Mouse (Mus musculus): Measurements from ENCODE around the gene Pmepa1. TPM values are rescaled to one million over a fixed set of nuclear protein-coding genes. Genes with fewer than 3 reads are reported as not detected.

Pmepa1 gene
- polyA plus RNA-seq, 1 experiment from 2014 or later: 4.6 TPM

DNA sequence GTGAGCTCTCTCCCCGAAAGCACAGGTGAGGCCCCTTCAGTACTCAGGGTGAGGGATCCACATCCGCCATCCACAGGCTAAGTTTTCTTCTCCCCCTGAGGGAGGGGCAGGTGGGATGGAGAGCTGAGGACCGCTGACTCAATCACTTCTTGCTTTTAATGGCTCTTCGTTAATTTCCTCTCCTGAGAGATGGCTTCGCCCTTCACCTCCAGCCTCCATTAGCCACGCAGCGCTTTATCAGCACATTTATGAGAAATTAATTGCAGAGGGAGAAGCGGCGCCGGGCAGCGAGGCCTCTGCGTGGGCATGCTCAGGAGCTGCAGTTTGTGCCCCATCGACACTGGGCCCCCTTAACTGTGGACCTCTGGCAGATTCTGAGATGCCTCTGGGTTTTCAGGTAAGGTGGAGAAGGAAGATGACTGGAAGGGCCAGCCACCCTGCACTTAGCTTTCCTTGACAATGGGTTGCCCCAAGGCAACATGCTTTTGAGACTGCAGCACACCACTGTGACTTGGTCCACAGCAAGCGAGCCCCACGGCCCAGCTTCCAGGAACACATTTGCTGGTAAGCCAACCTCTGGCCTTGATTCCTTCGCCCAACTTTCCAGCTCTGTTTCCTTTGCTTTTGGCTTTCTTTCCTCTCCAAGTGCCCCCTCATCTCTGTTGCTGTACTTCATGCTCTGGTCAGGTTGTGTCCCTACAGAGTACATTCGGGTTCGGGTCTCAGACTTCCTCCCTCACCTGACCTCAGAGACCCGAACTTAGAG, 73.2 kb downstream of the Pmepa1 start:
- no peak overlapping the region for H3K4me2 ChIP-seq
- ATAC-seq (ENCODE audit: low FRiP score): no peak
- H3K27ac ChIP-seq (replicated peaks): no peak overlapping the region
- H3K36me3 ChIP-seq: no peaks in the 10 kb centered on the region
- H3K27me3 ChIP-seq (replicated peaks): no peaks in the 10 kb centered on the region
- no peak overlapping the region for H3K9ac ChIP-seq (replicated peaks)
- H3K4me3 ChIP-seq (replicated peaks): no peak overlapping the region
- WGBS: 73% methylated on average over 19 of the region's 19 CpGs
- H3K9me3 ChIP-seq (replicated peaks): no peaks in the 10 kb centered on the region
- H3K4me1 ChIP-seq: no peaks in the 10 kb centered on the region

DNA sequence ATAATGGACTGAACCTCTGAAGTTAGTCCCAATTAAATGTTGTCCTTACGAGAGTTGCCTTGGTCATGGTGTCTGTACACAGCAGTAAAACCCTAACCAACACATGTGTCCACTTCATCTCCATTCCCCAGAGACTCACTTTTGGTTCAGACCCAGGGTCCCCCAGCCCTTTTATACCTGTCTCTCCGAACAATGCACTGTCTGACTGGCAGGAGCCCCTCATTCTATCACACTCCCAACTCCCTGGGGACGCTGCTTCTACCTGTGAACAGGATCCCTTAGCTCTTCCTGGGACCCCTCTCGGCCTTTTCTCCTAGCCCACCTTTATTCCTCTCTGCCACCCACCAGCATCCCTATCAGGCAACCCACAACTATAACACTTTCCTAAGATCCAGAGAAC, 81.5 kb downstream of the Pmepa1 start:
- Histone ChIP-seq H3K4me3 (replicated peaks) (no peak overlapping the region), H3K36me3 (no peaks in the 10 kb centered on the region), H3K4me2 (no peak overlapping the region), H3K9ac (replicated peaks) (no peak overlapping the region), H3K9me3 (replicated peaks) (no peaks in the 10 kb centered on the region), H3K4me1 (no peaks in the 10 kb centered on the region), H3K27me3 (replicated peaks) (no peaks in the 10 kb centered on the region), H3K27ac (replicated peaks) (no peak overlapping the region)
- WGBS: 86% methylated on average over 4 of the region's 4 CpGs
- ATAC-seq (ENCODE audit: low FRiP score): no peak

- no peaks in the 10 kb centered on the region for H3K9me3 ChIP-seq (replicated peaks)
- H3K36me3 ChIP-seq: no peaks in the 10 kb centered on the region
- H3K4me3 ChIP-seq (replicated peaks): no peak overlapping the region
- no peak for ATAC-seq (ENCODE audit: low FRiP score)
- peaks cover 15% of the 10 kb centered on the region for H3K27me3 ChIP-seq (replicated peaks)
- H3K9ac ChIP-seq (replicated peaks): no peak overlapping the region
- H3K27ac ChIP-seq (replicated peaks): no peak overlapping the region
- WGBS: 43% methylated on average over 8 of the region's 8 CpGs
- H3K4me2 ChIP-seq: no peak overlapping the region
- H3K4me1 ChIP-seq: 0 out of 2 replicates have a peak, but pooled peaks cover 3% of the 10 kb centered on the region
Observed at GRCm38 (mm10) chr2:173187182-173187855, 89.0 kb downstream of the Pmepa1 start.

DNA sequence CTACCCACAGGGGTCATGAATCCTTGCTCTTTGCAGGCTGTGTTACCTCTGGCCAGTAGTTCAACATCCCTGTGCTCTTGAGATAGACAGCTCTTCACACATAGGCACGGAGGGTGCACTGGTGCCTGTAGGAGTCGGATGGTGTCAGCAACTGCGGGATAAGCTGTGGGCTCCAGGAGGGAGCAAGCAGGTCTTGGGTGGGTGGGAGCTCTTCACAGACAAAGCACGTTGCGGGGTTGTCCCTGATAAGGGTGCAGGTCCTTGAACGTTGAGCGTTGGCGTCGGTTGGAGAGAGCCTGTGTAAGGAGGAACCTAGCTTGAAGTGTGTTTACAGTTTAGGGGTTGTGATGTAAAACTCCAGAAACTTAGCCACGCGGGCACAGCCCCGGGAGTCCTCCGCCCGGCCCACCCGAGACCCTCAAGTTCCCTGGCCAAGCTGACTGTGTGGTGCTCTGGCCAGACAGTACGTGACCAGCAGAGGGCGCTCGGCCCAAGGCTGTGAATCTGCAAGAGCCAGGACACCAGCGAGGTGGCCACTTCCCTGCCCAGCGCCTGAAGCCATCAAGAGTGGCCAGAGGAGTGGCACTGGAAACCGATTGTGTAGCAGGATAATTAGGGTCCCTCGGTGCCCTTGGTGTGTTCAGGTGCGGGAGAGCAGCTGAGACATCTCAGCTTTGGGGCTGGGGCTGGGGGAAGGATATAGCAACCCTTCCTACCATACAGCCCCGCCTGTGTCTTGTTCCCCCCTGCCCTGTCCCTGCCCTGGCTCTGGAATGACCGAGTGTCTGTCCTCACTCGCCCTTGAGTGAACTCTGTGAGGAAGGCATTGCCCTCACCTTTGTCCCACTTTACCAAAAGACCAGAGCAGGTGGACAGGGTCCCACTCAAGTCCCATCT, 90.0 kb downstream of the Pmepa1 start:
- Histone ChIP-seq H3K4me1 (0 out of 2 replicates have a peak, but pooled peaks cover 3% of the 10 kb centered on the region), H3K9ac (replicated peaks) (no peak overlapping the region), H3K9me3 (replicated peaks) (no peaks in the 10 kb centered on the region), H3K4me3 (replicated peaks) (no peak overlapping the region), H3K27me3 (replicated peaks) (peaks cover 16% of the 10 kb centered on the region), H3K27ac (replicated peaks) (no peak overlapping the region), H3K4me2 (peak overlapping the region; percentile 27; the same call in 1 of the 2 replicates), H3K36me3 (no peaks in the 10 kb centered on the region)
- ATAC-seq (ENCODE audit: low FRiP score): peak; percentile 63; the same call in 1 of the 2 replicates
- WGBS: 32% methylated on average over 26 of the region's 26 CpGs

DNA sequence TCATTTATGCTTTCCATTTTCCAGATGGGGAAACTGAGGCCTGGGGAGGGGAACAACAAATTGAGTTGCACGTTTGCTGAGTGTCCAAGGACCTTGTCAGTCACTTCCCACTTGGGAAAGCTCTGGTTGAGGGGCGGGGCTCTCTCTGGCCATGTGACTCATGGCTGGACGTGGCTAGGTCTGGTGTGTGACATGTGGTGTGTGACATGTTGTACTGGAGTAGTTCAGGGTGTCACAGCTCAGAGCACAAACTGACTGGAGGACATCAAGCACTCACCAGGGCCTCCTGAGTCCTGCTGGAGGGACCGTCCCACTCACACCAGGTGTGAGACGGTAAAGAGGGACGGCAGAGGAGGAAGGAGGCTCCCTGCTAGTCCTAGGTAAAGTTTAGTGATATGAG, 91.1 kb downstream of the Pmepa1 start:
- H3K27me3 ChIP-seq (replicated peaks): peaks cover 20% of the 10 kb centered on the region
- ATAC-seq (ENCODE audit: low FRiP score): no peak
- H3K4me2 ChIP-seq: no peak overlapping the region
- no peaks in the 10 kb centered on the region for H3K36me3 ChIP-seq
- no peaks in the 10 kb centered on the region for H3K9me3 ChIP-seq (replicated peaks)
- no peak overlapping the region for H3K4me3 ChIP-seq (replicated peaks)
- 77% methylated on average over 6 of the region's 6 CpGs for WGBS
- no peak overlapping the region for H3K9ac ChIP-seq (replicated peaks)
- H3K27ac ChIP-seq (replicated peaks): no peak overlapping the region
- 0 out of 2 replicates have a peak, but pooled peaks cover 3% of the 10 kb centered on the region for H3K4me1 ChIP-seq

GRCm38 (mm10) chr2:173184475-173185080, 91.8 kb downstream of the Pmepa1 start:
- H3K4me1 ChIP-seq: 0 out of 2 replicates have a peak, but pooled peaks cover 3% of the 10 kb centered on the region
- no peak overlapping the region for H3K4me2 ChIP-seq
- no peaks in the 10 kb centered on the region for H3K9me3 ChIP-seq (replicated peaks)
- H3K4me3 ChIP-seq (replicated peaks): no peak overlapping the region
- no peaks in the 10 kb centered on the region for H3K36me3 ChIP-seq
- H3K27me3 ChIP-seq (replicated peaks): peaks cover 25% of the 10 kb centered on the region
- no peak for ATAC-seq (ENCODE audit: low FRiP score)
- H3K9ac ChIP-seq (replicated peaks): no peak overlapping the region
- 64% methylated on average over 11 of the region's 11 CpGs for WGBS
- H3K27ac ChIP-seq (replicated peaks): no peak overlapping the region

- WGBS: 11% methylated on average over 8 of the region's 8 CpGs
- Histone ChIP-seq H3K27me3 (replicated peaks) (peaks cover 31% of the 10 kb centered on the region), H3K4me2 (no peak overlapping the region)
Observed at GRCm38 (mm10) chr2:173183836-173184460, 92.4 kb downstream of the Pmepa1 start.

DNA sequence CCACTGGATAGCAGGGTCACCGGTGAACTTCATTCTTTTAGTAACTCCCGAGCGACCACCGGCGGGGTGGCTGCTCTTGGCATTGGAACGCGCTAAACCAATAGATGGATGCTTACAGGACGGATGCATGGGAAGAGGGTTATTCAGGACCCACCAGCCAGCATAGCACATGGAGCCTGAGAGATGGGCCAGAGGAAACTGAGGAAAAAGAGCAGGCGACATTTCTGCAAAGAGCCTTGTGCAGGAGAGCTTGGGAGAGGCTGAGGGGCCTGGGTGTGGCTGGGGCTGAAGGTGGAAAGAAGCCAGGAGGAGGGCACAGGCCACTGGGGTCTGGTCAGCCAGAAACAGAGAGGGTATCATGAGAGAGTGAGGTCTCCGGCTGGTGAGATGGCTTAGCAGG, 93.0 kb downstream of the Pmepa1 start:
- H3K9ac ChIP-seq (replicated peaks): no peak overlapping the region
- no peak overlapping the region for H3K27ac ChIP-seq (replicated peaks)
- no peak overlapping the region for H3K4me2 ChIP-seq
- WGBS: 93% methylated on average over 10 of the region's 10 CpGs
- H3K27me3 ChIP-seq (replicated peaks): peaks cover 31% of the 10 kb centered on the region
- no peaks in the 10 kb centered on the region for H3K9me3 ChIP-seq (replicated peaks)
- H3K36me3 ChIP-seq: no peaks in the 10 kb centered on the region
- no peak for ATAC-seq (ENCODE audit: low FRiP score)
- no peak overlapping the region for H3K4me3 ChIP-seq (replicated peaks)
- 0 out of 2 replicates have a peak, but pooled peaks cover 3% of the 10 kb centered on the region for H3K4me1 ChIP-seq

More at GRCm38 (mm10) chr2:173183836-173184460, 92.4 kb downstream of the Pmepa1 start:
- H3K9me3 ChIP-seq (replicated peaks): no peaks in the 10 kb centered on the region
- H3K4me3 ChIP-seq (replicated peaks): no peak overlapping the region
- 0 out of 2 replicates have a peak, but pooled peaks cover 3% of the 10 kb centered on the region for H3K4me1 ChIP-seq
- H3K27ac ChIP-seq (replicated peaks): no peak overlapping the region
- H3K36me3 ChIP-seq: no peaks in the 10 kb centered on the region
- H3K9ac ChIP-seq (replicated peaks): no peak overlapping the region
- 0 out of 2 replicates have a peak, but pooled peaks have one; percentile 18 for ATAC-seq (ENCODE audit: low FRiP score)

DNA sequence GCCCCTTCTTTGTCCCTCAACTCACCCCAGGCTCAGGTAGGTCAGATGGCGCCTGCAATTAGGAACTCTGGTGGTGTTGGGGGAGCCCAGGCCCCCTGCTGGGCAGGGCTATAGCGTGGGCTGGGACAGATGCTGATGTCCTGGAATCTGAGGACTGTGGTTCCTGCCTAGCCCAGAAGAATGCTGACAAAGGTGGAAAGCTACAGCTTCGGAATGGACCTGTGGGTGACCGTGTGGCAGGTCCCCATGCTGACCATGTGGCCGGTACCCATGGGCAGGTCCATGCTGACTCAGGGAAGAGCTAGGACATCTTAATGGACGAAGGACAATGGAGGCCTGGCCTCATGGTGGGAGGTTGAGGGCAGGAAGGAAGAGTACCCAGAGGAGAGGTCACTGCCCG, 93.5 kb downstream of the Pmepa1 start:
- no peak for ATAC-seq (ENCODE audit: low FRiP score)
- Histone ChIP-seq H3K27ac (replicated peaks) (no peak overlapping the region), H3K9me3 (replicated peaks) (no peaks in the 10 kb centered on the region), H3K4me3 (replicated peaks) (no peak overlapping the region), H3K36me3 (no peaks in the 10 kb centered on the region), H3K9ac (replicated peaks) (no peak overlapping the region), H3K4me1 (0 out of 2 replicates have a peak, but pooled peaks cover 3% of the 10 kb centered on the region), H3K27me3 (replicated peaks) (peaks cover 31% of the 10 kb centered on the region), H3K4me2 (no peak overlapping the region)
- 86% methylated on average over 7 of the region's 7 CpGs for WGBS

GRCm38 (mm10) chr2:173181901-173182300, 94.4 kb downstream of the Pmepa1 start:
- Histone ChIP-seq H3K27ac (replicated peaks) (no peak overlapping the region), H3K9ac (replicated peaks) (no peak overlapping the region), H3K4me1 (0 out of 2 replicates have a peak, but pooled peaks cover 3% of the 10 kb centered on the region), H3K4me3 (replicated peaks) (no peak overlapping the region), H3K4me2 (no peak overlapping the region), H3K27me3 (replicated peaks) (peaks cover 35% of the 10 kb centered on the region), H3K36me3 (no peaks in the 10 kb centered on the region), H3K9me3 (replicated peaks) (no peaks in the 10 kb centered on the region)
- ATAC-seq (ENCODE audit: low FRiP score): no peak
- 93% methylated on average over 7 of the region's 7 CpGs for WGBS
